Mouse (Mus musculus) midbrain, embryonic 12.5 days (tissue): ENCODE results near the gene Hist3h2a. TPM values are rescaled to one million over a fixed set of nuclear protein-coding genes. Genes with fewer than 3 reads are reported as not detected.

Source experiments
- ATAC-seq: fragments of 200-750 bp; cut with Nextera tagmentation; 2 replicates; pipeline ENCODE4 v1.8.0; 2017; ENCODE audit warnings: low read depth, moderate TSS enrichment, moderate library complexity; ENCODE audit not compliant: low FRiP score
- H3K27ac ChIP-seq: fragments of 300-500 bp; sonication (generic); replicated peaks from 2 replicates; pipeline ENCODE4 v1.5.1; 2016; ENCODE audit warnings: mild to moderate bottlenecking
- H3K27me3 ChIP-seq: fragments of 300-500 bp; sonication (generic); 2 replicates; pipeline ENCODE4 v1.6.1; 2016; ENCODE audit warnings: mild to moderate bottlenecking
- H3K36me3 ChIP-seq: fragments of 300-500 bp; sonication (generic); 2 replicates; pipeline ENCODE4 v1.6.1; 2016
- H3K4me1 ChIP-seq: fragments of 300-500 bp; sonication (generic); 2 replicates; pipeline ENCODE4 v1.6.1; 2016
- H3K4me2 ChIP-seq: fragments of 300-500 bp; sonication (generic); replicated peaks from 2 replicates; pipeline ENCODE4 v1.6.1; 2016; ENCODE audit warnings: mild to moderate bottlenecking, moderate library complexity
- H3K4me3 ChIP-seq: fragments of 300-500 bp; sonication (generic); 2 replicates; pipeline ENCODE4 v1.5.1; 2016; ENCODE audit warnings: mild to moderate bottlenecking
- H3K9ac ChIP-seq: fragments of 300-500 bp; sonication (generic); replicated peaks from 2 replicates; pipeline ENCODE4 v1.6.1; 2016; ENCODE audit warnings: mild to moderate bottlenecking, moderate library complexity
- H3K9me3 ChIP-seq: fragments of 300-500 bp; sonication (generic); 2 replicates; pipeline ENCODE4 v1.6.1; 2016; ENCODE audit warnings: mild to moderate bottlenecking
- WGBS: fragments of 180-500 bp; shearing (Covaris S2); methylation state at CpG from one replicate; pipeline ENCODE4 v1.1.7; 2016; 5-methylcytosine and 5-hydroxymethylcytosine counted together
- polyA plus RNA-seq: library from polyadenylated mRNA; unstranded; fragments of >200 nt; fragmentation: Nextera tagmentation; extraction: Ambion mirVana; gene quantifications from 2 replicates; pipeline ENCODE4 v1.2.1, GENCODE M21; 2016

The Hist3h2a gene
- 87.2 and 87.5 TPM in 2 replicates for polyA plus RNA-seq

DNA sequence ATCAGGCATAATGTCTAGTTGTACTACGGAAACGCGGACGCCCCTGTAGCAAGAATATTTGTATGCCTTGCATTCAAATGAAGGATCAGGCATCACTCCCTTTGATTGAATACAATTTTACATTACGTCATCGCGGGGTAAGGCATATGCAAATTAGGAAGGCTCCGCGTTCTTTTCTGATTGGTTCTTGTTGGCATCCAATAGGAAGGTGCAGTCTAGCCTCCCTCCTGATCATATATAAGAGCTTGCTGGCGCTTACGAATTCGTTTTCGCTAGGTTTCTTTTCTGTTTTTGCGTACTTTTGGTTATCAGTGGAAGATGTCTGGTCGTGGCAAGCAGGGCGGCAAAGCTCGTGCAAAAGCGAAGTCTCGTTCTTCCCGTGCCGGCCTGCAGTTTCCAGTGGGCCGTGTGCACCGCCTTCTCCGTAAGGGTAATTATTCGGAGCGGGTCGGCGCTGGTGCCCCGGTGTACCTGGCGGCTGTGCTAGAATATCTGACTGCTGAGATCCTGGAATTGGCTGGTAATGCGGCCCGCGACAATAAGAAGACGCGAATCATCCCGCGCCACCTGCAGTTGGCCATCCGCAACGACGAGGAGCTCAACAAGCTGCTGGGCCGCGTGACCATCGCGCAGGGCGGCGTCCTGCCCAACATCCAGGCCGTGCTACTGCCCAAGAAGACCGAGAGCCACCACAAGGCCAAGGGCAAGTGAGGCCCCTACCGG is at the start of gene Hist3h2a, which contains the start of gene Trim17:
Hist3h2a (plus strand) TSS at position 266 of the 723 bp plus-strand sequence.
Trim17 (plus strand) TSS at position 266 of the 723 bp plus-strand sequence.
- Histone ChIP-seq H3K4me3 (peak within 1 kb of the TSS; percentile 58), H3K27ac (peak within 1 kb of the TSS; percentile 99), H3K36me3 (0 out of 2 replicates have a peak, but pooled peaks cover 10% of the 10 kb centered on the region), H3K4me2 (peak within 1 kb of the TSS; percentile 94), H3K27me3 (peaks cover 10% of the 10 kb centered on the region), H3K9ac (peak within 1 kb of the TSS; percentile 94), H3K4me1 (peaks cover 51% of the 10 kb centered on the region), H3K9me3 (no peaks in the 10 kb centered on the region)
- peak; percentile 87 for ATAC-seq
- under 1% methylated on average over 49 of the region's 49 CpGs for WGBS

DNA sequence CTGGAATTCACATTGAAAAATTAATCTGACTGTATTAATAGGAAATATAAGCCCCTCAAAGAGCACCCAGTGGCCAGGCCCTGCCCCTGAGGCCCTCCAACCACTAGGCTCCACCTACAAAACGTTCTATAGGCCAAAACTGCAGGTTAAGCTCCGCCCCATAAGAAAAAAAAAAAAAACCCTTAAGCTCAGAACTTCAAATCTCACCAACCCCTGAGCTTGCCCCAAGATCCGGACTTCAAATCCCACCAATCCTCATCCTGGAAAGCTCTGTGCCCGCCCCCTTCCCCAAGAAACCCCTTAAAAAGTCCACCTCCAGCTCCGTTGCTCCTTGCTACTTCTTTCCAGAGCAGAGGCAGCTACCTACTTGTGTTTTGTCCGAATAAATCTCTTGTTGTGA is 49.6 kb upstream of the Hist3h2a start:
- peak overlapping the region; percentile 71; the same call in 1 of the 2 replicates for H3K4me2 ChIP-seq

DNA sequence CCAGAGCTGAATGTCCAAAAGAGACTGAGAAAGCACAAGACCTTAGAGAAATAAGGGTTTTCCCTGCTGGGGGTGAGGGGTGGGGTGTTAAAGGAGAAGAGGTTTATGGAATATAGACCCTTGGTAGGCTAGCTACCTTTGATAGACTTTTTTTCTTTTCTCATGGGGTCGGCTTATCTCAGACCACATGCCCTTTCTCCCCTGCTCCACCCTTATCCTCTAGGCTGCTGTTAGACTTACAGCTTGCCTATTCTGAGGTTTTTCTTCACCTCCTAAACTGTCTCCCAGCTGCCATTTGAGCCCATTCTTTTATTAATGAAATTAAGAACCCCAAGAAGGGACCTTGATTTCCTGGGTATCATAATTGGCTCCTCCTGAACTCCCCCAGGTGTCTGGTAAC is 40.7 kb upstream of the Hist3h2a start:
- Histone ChIP-seq H3K4me1 (0 out of 2 replicates have a peak, but pooled peaks cover 4% of the 10 kb centered on the region), H3K4me3 (no peak overlapping the region), H3K27ac (no peak overlapping the region), H3K4me2 (no peak overlapping the region), H3K36me3 (no peaks in the 10 kb centered on the region), H3K9ac (no peak overlapping the region), H3K27me3 (no peaks in the 10 kb centered on the region; the same call in 1 of the 2 replicates), H3K9me3 (no peaks in the 10 kb centered on the region)
- 78% methylated on average over 1 of the region's 1 CpGs for WGBS
- no peak for ATAC-seq

More for the DNA sequence above, 49.6 kb upstream of the Hist3h2a start:
- Histone ChIP-seq H3K9ac (no peak overlapping the region), H3K9me3 (no peaks in the 10 kb centered on the region), H3K27ac (no peak overlapping the region), H3K36me3 (peaks cover 14% of the 10 kb centered on the region), H3K4me3 (no peak overlapping the region), H3K27me3 (no peaks in the 10 kb centered on the region), H3K4me1 (peaks cover 8% of the 10 kb centered on the region; the same call in 1 of the 2 replicates)
- no peak for ATAC-seq
- WGBS = 38% methylated on average over 6 of the region's 6 CpGs

DNA sequence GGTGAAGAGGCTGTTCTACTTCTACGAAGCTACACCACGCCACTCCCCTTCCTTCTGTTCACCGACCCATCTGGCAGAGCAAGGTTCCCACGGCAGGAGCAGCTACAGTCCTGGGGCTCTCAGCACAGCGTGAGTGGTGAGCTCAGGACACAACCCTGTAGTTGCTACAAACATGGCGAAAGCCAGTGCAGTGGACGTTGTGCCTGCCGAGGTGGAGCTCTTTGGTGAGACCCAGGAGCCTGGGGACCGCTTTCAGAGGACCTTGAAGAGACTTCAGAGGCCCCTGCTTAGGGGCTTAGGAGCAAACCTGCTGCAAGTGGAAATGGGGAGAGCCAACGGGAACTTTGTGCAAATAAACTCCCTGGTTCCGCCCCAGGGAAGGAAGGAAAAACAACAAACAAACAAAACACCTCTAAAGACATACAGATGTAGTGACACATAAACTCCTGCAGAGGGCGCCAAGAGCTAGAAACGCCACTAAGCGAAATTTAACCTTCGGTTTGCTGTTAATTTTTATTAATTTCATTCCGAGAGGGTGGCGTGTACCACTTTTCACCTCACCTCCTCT is 39.9 kb upstream of the Hist3h2a start:
- H3K4me1 ChIP-seq = 0 out of 2 replicates have a peak, but pooled peaks cover 4% of the 10 kb centered on the region
- peak overlapping the region; percentile 24 for H3K4me3 ChIP-seq
- no peak for ATAC-seq
- no peaks in the 10 kb centered on the region; the same call in 1 of the 2 replicates for H3K27me3 ChIP-seq
- peak overlapping the region; percentile 51 for H3K4me2 ChIP-seq
- peak overlapping the region; percentile 41; the same call in 1 of the 2 replicates for H3K9ac ChIP-seq
- 18% methylated on average over 17 of the region's 17 CpGs for WGBS
- no peaks in the 10 kb centered on the region for H3K36me3 ChIP-seq
- no peak overlapping the region for H3K27ac ChIP-seq
- H3K9me3 ChIP-seq = no peaks in the 10 kb centered on the region

DNA sequence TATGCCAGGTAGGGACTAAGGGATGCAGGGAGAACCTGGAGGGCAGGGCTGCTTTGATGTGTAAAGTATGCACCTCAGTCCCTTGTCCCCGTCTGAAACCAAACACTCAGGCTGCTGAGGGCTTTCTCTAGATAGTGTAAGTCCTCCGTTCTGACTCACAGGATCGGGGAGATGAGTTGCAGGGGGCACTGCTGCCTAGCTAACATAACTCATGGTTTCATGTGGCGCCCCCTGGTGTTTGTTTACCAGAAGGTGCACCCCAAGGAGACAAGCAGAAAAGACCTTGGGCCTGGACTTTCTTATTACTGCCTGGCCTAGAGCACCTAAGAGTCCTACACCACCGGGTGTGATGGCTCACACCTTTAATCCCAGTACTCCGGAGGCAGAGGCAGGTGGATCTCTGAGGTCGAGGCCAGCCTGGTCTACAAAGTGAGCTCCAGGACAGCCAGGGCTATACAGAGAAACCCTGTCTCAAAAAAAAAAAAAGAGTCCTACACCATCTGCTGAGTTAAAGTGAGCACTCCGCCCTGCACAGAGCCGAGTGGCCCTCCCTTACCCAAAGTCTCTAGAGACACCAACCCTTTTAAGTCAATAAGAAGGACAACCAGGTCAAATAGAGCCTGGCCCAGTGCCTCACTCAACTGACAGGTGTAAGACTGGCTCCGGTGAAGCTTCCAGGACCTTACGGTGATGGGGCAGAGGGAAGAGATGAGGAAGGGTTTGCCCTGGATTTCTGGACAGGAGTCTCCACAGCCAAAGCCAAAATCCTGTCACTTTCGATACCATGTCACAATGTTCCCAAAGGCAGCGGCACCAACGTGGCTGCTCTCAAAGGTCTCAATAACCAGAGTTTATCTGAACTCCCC is 37.4 kb upstream of the Hist3h2a start:
- Histone ChIP-seq H3K36me3 (no peaks in the 10 kb centered on the region), H3K9ac (no peak overlapping the region), H3K27ac (no peak overlapping the region), H3K27me3 (no peaks in the 10 kb centered on the region; the same call in 1 of the 2 replicates), H3K4me3 (no peak overlapping the region), H3K4me2 (no peak overlapping the region), H3K9me3 (no peaks in the 10 kb centered on the region), H3K4me1 (0 out of 2 replicates have a peak, but pooled peaks cover 4% of the 10 kb centered on the region)
- ATAC-seq = no peak
- 58% methylated on average over 14 of the region's 14 CpGs for WGBS

DNA sequence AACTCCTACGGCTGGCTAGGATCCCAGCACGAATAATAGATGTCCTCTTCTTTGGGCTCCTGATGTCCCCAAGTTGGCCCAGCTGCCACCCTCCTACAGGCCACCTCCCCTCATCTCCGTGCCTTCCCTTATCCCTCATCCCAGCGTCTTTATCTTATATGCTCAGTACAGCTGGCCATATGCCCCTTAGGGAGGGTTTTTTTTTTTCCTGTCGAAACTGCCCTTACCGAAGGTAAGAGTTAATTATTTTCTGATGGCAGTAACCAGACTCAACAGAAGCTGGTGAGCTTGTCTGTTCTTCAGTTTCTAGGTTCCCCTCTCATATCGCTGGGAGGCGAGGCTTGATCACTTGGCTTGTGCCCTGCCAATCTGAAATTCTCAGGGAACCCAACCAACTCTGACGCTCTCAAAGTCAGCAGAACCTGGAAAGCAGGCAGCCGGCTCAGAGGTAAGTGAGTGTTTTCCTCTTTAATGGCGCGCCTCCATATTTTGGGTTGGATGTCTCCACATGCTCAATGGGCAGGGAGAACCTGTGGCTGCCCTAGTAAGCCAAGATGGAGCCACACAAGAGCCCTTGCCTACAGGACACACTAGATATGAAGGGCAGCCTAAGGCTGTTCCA is 36.6 kb upstream of the Hist3h2a start, which contains the start of gene Btnl10:
Btnl10 (plus strand) TSS at position 164 of the 622 bp plus-strand sequence.
- ATAC-seq = no peak
- Histone ChIP-seq H3K36me3 (no peaks in the 10 kb centered on the region), H3K27me3 (no peaks in the 10 kb centered on the region; the same call in 1 of the 2 replicates), H3K4me3 (no peak within 1 kb of the TSS), H3K4me1 (0 out of 2 replicates have a peak, but pooled peaks cover 4% of the 10 kb centered on the region), H3K27ac (no peak within 1 kb of the TSS), H3K9ac (no peak within 1 kb of the TSS), H3K4me2 (no peak within 1 kb of the TSS), H3K9me3 (no peaks in the 10 kb centered on the region)
- WGBS = 91% methylated on average over 12 of the region's 12 CpGs

DNA sequence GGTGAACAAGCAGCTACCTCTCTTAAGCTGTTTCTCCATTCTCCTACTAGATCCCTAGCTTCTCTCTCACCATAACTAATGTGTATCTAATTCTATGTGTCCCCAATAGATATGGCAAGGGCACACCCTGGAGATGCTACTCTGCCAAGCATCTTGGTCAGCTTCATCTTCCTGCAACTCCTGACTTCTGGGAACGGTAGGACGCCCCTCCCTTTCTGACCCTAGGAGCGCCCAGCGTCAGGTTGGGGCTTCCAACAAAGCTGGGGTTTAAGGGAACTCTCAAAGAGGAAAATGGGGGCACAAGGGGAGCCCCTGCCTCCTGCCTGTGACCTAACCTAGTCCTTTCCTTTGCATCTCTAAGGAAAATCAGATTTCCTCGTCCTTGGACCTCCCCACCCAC is 35.7 kb upstream of the Hist3h2a start:
- Histone ChIP-seq H3K9ac (no peak overlapping the region), H3K4me1 (0 out of 2 replicates have a peak, but pooled peaks cover 4% of the 10 kb centered on the region), H3K4me3 (no peak overlapping the region), H3K27ac (no peak overlapping the region), H3K36me3 (no peaks in the 10 kb centered on the region), H3K9me3 (no peaks in the 10 kb centered on the region), H3K27me3 (no peaks in the 10 kb centered on the region; the same call in 1 of the 2 replicates), H3K4me2 (no peak overlapping the region)
- WGBS = 83% methylated on average over 5 of the region's 5 CpGs
- ATAC-seq = no peak

DNA sequence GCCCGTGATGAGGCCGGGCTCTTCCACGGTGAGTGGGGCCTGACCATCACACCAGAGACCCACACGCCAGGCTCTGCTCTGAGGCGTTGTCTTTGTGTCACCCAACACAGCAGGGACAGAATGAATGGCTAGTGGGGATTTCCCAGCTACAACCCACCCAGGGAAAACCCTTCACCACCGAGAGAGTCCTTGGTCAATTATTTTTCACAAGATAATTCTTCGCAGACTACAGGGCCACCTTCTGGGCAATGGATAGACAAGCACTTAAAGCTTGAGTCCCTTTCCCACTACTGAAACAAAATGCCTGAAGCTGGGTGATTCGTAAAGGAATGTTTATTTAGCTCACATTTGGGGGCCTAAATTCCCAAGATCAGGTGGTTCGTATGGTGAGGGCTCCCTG is 32.1 kb upstream of the Hist3h2a start:
- Histone ChIP-seq H3K27ac (no peak overlapping the region), H3K36me3 (no peaks in the 10 kb centered on the region), H3K27me3 (no peaks in the 10 kb centered on the region; the same call in 1 of the 2 replicates), H3K9me3 (no peaks in the 10 kb centered on the region), H3K4me2 (no peak overlapping the region), H3K9ac (no peak overlapping the region), H3K4me3 (no peak overlapping the region), H3K4me1 (no peaks in the 10 kb centered on the region)
- WGBS = 82% methylated on average over 9 of the region's 9 CpGs
- no peak for ATAC-seq

DNA sequence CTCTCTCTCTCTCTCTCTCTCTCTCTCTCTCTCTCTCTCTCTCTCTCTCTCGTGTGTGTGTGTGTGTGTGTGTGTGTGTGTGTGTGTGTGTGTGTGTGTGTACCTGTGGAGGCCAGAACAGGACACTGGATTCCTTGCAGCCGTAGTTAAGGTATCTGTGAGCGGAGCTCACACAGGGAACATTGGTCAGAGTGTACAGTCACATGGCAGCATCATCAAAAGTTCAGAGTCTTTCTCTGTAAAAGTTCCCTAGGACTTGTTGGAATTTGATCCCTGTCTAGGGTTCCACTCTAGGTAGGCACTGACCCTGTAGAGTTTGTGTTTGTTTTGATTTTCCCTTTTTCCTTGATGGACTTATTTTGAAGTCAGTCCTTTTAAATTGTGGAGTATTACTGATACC is 27.8 kb upstream of the Hist3h2a start:
- H3K27ac ChIP-seq = no peak overlapping the region
- no peaks in the 10 kb centered on the region for H3K27me3 ChIP-seq
- peaks cover 7% of the 10 kb centered on the region for H3K36me3 ChIP-seq
- no peak overlapping the region for H3K4me3 ChIP-seq
- ATAC-seq = no peak
- H3K4me1 ChIP-seq = 0 out of 2 replicates have a peak, but pooled peaks cover 2% of the 10 kb centered on the region
- no peak overlapping the region for H3K9ac ChIP-seq
- H3K4me2 ChIP-seq = no peak overlapping the region
- H3K9me3 ChIP-seq = no peaks in the 10 kb centered on the region
- 65% methylated on average over 2 of the region's 3 CpGs for WGBS

DNA sequence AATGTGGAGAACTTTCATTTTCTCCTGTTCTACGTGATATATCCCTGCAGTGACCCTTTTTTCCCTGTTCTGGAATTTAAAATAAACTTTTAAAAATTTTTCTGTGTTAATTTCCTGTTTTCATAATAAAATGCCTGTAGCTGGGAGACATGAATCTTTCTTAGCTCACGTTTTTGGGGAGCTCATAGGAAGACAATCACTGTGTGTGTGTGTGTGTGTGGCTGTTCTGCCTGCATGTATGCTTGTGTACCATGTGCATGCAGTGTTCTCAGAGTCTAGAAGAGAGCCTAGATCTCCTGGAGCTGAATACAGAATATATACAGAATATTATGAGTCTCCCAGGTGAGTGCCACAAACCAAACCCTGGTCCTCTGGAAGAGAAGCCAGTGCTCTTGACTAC is 27.4 kb upstream of the Hist3h2a start:
- H3K9me3 ChIP-seq = no peaks in the 10 kb centered on the region
- H3K4me1 ChIP-seq = 0 out of 2 replicates have a peak, but pooled peaks cover 2% of the 10 kb centered on the region
- no peak overlapping the region for H3K9ac ChIP-seq
- H3K4me2 ChIP-seq = no peak overlapping the region
- H3K27ac ChIP-seq = no peak overlapping the region
- H3K36me3 ChIP-seq = peaks cover 11% of the 10 kb centered on the region
- no peak overlapping the region for H3K4me3 ChIP-seq
- ATAC-seq = no peak
- H3K27me3 ChIP-seq = no peaks in the 10 kb centered on the region
- WGBS = 79% methylated on average over 2 of the region's 2 CpGs
